Mouse (Mus musculus) hindbrain, embryonic 14.5 days (tissue): ENCODE results near the gene D11Wsu47e. TPM values are rescaled to one million over a fixed set of nuclear protein-coding genes. Genes with fewer than 3 reads are reported as not detected.

Experiments used
- polyA plus RNA-seq: library from polyadenylated mRNA; unstranded; fragments of >200 nt; fragmentation: Nextera tagmentation; extraction: Ambion mirVana; gene quantifications from 2 replicates; pipeline ENCODE4 v1.2.1, GENCODE M21; 2014

Gene D11Wsu47e
- polyA plus RNA-seq, 1 experiment from 2014 or later = 22.2 TPM

Other genes with a start within 250 kb of the D11Wsu47e start
- gene Sstr2, start 65.1 kb upstream of the D11Wsu47e start, polyA plus RNA-seq = 19.4 and 23.9 TPM in 2 replicates
- gene Cog1, start 35.2 kb upstream of the D11Wsu47e start, polyA plus RNA-seq = 38.0 and 41.9 TPM in 2 replicates
- 25.5 and 30.2 TPM in 2 replicates for gene Slc39a11, start 34.3 kb upstream of the D11Wsu47e start, polyA plus RNA-seq
- 42.3 and 43.7 TPM in 2 replicates for gene Fam104a, start 257 bp upstream of the D11Wsu47e start, polyA plus RNA-seq
- gene Cpsf4l, start 25.6 kb downstream of the D11Wsu47e start, polyA plus RNA-seq = 0.27 and 0.54 TPM in 2 replicates
- 42.0 and 43.8 TPM in 2 replicates for gene Cdc42ep4, start 67.5 kb downstream of the D11Wsu47e start, polyA plus RNA-seq